Mouse (Mus musculus) midbrain, embryonic 12.5 days (tissue): ENCODE measurements at regions not wholly inside any gene's neighbourhood (a gene's known extent, or its start where the extent isn't known, plus 50 kb on each side); places are given as distances from the start of the nearest gene placed in this dataset.

Source experiments
- ATAC-seq: fragments of 200-750 bp; cut with Nextera tagmentation; 2 replicates; pipeline ENCODE4 v1.8.0; 2017; ENCODE audit warnings: low read depth, moderate TSS enrichment, moderate library complexity; ENCODE audit not compliant: low FRiP score
- H3K27ac ChIP-seq: fragments of 300-500 bp; sonication (generic); replicated peaks from 2 replicates; pipeline ENCODE4 v1.5.1; 2016; ENCODE audit warnings: mild to moderate bottlenecking
- H3K27me3 ChIP-seq: fragments of 300-500 bp; sonication (generic); 2 replicates; pipeline ENCODE4 v1.6.1; 2016; ENCODE audit warnings: mild to moderate bottlenecking
- H3K36me3 ChIP-seq: fragments of 300-500 bp; sonication (generic); 2 replicates; pipeline ENCODE4 v1.6.1; 2016
- H3K4me1 ChIP-seq: fragments of 300-500 bp; sonication (generic); 2 replicates; pipeline ENCODE4 v1.6.1; 2016
- H3K4me2 ChIP-seq: fragments of 300-500 bp; sonication (generic); replicated peaks from 2 replicates; pipeline ENCODE4 v1.6.1; 2016; ENCODE audit warnings: mild to moderate bottlenecking, moderate library complexity
- H3K4me3 ChIP-seq: fragments of 300-500 bp; sonication (generic); 2 replicates; pipeline ENCODE4 v1.5.1; 2016; ENCODE audit warnings: mild to moderate bottlenecking
- H3K9ac ChIP-seq: fragments of 300-500 bp; sonication (generic); replicated peaks from 2 replicates; pipeline ENCODE4 v1.6.1; 2016; ENCODE audit warnings: mild to moderate bottlenecking, moderate library complexity
- H3K9me3 ChIP-seq: fragments of 300-500 bp; sonication (generic); 2 replicates; pipeline ENCODE4 v1.6.1; 2016; ENCODE audit warnings: mild to moderate bottlenecking
- whole genome bisulfite sequencing: fragments of 180-500 bp; shearing (Covaris S2); methylation state at CpG from one replicate; pipeline ENCODE4 v1.1.7; 2016; 5-methylcytosine and 5-hydroxymethylcytosine counted together

DNA sequence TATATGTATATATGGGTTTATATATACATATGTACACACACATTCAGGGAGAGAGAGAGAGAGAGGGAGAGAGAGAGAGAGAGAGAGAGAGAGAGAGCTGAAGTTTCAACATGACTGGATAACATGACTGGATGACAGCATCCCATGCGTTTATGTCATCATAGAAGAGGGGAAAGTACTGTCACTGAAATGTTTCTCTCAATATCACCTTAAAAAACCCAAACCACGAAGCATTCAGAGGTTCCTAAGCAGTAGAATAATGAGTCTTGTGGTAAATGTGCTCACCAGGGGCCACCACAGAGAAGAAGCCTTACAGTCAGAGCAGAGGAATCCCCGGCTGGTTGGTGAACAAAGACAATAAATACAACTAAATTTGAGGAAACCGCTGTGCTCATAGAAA lies 342.9 kb upstream of the Adamts16 start:
- H3K27ac ChIP-seq, result no peak overlapping the region
- no peaks in the 10 kb centered on the region for H3K9me3 ChIP-seq
- WGBS, result 87% methylated on average over 4 of the region's 4 CpGs
- no peak for ATAC-seq
- no peak overlapping the region for H3K4me3 ChIP-seq
- no peak overlapping the region for H3K9ac ChIP-seq
- no peaks in the 10 kb centered on the region for H3K4me1 ChIP-seq
- H3K36me3 ChIP-seq, result no peaks in the 10 kb centered on the region
- H3K4me2 ChIP-seq, result no peak overlapping the region
- H3K27me3 ChIP-seq, result no peaks in the 10 kb centered on the region

DNA sequence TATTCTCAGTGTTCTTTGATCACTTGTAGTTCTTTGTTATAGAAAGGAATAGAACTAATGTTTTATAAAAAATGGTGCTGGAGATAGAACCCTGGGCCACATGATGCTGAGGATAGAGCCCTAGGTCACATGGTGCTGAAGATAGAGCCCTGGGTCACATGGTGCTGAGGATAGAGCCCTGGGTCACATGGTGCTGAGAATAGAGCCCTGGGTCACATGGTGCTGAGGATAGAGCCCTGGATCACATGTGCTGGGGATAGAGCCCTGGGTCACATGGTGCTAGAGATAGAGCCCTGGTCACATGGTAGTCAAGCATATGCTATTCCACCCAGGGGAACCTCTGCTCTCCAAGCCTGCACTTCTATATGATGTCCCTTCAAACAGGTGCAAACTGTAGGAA lies 337.5 kb upstream of the Adamts16 start:
- Histone ChIP-seq H3K9ac (no peak overlapping the region), H3K36me3 (no peaks in the 10 kb centered on the region), H3K4me1 (no peaks in the 10 kb centered on the region), H3K4me2 (no peak overlapping the region), H3K9me3 (no peaks in the 10 kb centered on the region), H3K4me3 (no peak overlapping the region), H3K27ac (no peak overlapping the region), H3K27me3 (no peaks in the 10 kb centered on the region)
- ATAC-seq, result no peak

DNA sequence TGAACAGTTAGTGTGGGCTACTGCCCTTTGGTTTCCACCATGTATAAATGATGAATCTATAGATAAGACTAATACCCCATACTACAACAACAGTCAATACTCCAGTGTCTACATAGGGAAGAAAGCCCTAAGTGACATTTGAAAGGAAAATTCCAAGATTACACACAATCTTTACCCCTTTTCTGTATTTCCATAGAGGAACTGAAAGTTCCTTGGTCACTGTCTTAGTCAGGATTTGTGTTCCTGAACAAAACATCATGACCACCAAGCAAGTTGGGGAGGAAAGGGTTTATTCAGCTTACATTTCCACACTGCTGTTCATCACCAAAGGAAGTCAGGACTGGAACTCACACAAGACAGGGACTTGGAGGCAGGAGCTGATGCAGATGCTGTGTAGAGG lies 332.7 kb upstream of the Adamts16 start:
- H3K36me3 ChIP-seq, result no peaks in the 10 kb centered on the region
- no peak overlapping the region for H3K9ac ChIP-seq
- no peak overlapping the region for H3K27ac ChIP-seq
- H3K9me3 ChIP-seq, result no peaks in the 10 kb centered on the region
- no peaks in the 10 kb centered on the region for H3K27me3 ChIP-seq
- ATAC-seq, result no peak
- no peaks in the 10 kb centered on the region for H3K4me1 ChIP-seq
- no peak overlapping the region for H3K4me2 ChIP-seq
- no peak overlapping the region for H3K4me3 ChIP-seq

DNA sequence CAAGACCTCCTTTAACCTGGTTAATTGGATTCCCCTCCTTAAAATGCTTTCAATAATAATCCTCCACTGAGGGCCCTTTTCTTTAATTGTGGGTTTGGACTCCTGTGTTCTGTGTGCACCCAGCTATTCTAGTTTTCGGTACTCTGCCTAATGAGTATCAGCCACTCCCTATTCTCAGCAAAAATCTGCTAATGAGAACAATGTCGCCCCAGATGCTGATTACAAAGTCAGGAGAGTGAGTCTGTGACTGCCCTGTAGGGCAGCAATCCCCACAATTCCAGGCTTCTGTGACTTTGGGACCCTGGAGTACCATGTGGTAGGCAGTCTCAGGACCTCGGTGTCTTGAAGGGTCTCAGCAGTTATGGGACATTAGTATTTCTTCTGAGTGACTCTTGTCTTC lies 324.6 kb upstream of the Adamts16 start:
- Histone ChIP-seq H3K36me3 (no peaks in the 10 kb centered on the region), H3K9ac (no peak overlapping the region), H3K4me3 (no peak overlapping the region), H3K27ac (peak overlapping the region; percentile 56), H3K9me3 (no peaks in the 10 kb centered on the region), H3K27me3 (peaks cover 20% of the 10 kb centered on the region), H3K4me2 (no peak overlapping the region), H3K4me1 (peaks cover 19% of the 10 kb centered on the region)
- WGBS, result 36% methylated on average over 3 of the region's 3 CpGs
- ATAC-seq, result peak; percentile 32; the same call in 1 of the 2 replicates

DNA sequence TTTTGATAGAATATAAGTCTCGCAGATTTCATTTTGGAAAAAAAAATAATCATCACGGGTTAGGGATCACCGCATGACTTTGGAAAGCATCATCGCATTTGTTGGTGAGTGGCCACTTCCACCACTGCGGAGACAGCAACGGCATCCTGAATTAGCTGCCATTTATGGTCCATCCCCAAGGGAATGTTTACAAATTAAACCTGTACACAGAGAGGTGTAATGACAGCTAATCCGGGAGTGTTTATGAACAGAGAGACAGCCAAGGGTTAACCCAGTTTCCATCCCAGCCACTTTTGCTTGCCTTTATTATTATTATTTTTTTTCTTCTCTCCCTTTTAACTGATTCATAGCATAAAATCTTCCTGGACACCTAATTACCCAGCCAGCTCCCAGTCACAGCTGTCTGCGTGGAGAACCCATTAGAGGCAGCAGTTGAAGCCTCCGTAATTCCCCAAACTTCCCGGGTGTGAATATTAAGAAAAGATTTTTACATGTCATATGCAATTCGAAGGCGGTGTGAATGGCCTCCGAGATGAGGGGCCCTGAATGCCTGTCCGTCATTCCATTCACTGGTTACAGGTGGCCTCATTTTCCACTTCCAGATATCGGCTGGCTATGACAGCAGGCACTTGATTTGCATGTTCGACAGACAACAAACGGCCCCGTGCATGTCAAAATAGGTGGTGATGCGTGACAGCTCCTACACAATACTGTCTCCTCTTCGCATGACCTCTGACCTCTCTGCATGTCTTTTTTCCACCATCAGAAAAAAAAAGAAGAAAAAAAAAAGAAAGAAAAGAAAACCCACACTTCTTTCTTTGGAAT lies 323.7 kb upstream of the Adamts16 start:
- Histone ChIP-seq H3K27ac (no peak overlapping the region; the same call in 1 of the 2 replicates), H3K36me3 (no peaks in the 10 kb centered on the region), H3K4me2 (no peak overlapping the region; the same call in 1 of the 2 replicates), H3K4me1 (peaks cover 19% of the 10 kb centered on the region), H3K9ac (no peak overlapping the region), H3K27me3 (peaks cover 26% of the 10 kb centered on the region), H3K4me3 (no peak overlapping the region), H3K9me3 (no peaks in the 10 kb centered on the region)
- 36% methylated on average over 20 of the region's 20 CpGs for WGBS
- ATAC-seq, result peak; percentile 85

DNA sequence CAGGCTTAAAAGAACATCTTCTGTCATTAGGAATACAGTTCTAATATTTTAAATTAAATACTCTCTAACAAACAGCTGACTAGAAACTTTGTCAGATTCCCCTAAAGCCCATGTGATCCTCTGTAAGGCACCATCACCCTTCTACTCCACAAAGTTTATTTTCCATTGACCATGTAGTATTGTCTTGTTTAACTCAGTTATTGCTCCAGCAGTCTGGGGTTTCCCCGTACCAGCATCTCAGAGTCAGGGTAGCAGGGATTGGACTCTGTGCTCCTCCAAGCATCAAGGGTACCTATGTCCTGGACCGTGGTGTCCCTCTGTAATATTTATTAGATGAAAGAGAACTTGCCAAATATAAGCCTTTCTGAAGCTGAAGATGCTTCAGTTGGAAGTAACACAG lies 322.4 kb upstream of the Adamts16 start:
- Histone ChIP-seq H3K9ac (no peak overlapping the region), H3K4me2 (no peak overlapping the region), H3K27ac (no peak overlapping the region), H3K36me3 (no peaks in the 10 kb centered on the region), H3K4me1 (peaks cover 27% of the 10 kb centered on the region), H3K27me3 (peaks cover 31% of the 10 kb centered on the region), H3K9me3 (no peaks in the 10 kb centered on the region), H3K4me3 (no peak overlapping the region)
- WGBS, result 93% methylated on average over 2 of the region's 2 CpGs
- ATAC-seq, result no peak

DNA sequence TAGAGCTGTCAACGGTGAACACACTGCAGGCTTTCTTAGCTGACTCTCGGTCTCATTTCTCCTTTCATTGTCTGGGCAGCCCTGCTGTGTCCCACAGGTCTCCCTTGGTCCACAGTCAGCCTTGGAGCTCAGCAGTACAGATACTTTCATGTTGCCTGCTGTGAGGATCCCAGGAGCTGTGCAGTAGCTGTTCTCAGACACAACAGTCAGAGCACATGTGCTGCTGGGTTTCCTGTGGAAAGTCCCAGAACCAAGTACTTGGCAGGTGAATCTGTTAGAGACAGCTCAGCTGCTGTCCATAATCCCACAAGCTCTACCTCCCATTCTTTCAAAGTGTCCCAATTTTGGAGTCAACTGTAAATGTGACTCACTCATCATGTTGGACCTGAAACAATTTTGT lies 321.3 kb upstream of the Adamts16 start:
- ATAC-seq, result no peak
- H3K4me3 ChIP-seq, result no peak overlapping the region
- H3K36me3 ChIP-seq, result no peaks in the 10 kb centered on the region
- H3K4me2 ChIP-seq, result no peak overlapping the region
- H3K4me1 ChIP-seq, result peaks cover 38% of the 10 kb centered on the region
- no peak overlapping the region for H3K27ac ChIP-seq
- H3K9me3 ChIP-seq, result no peaks in the 10 kb centered on the region
- peaks cover 31% of the 10 kb centered on the region for H3K27me3 ChIP-seq
- 60% methylated on average over 2 of the region's 2 CpGs for WGBS
- H3K9ac ChIP-seq, result no peak overlapping the region

DNA sequence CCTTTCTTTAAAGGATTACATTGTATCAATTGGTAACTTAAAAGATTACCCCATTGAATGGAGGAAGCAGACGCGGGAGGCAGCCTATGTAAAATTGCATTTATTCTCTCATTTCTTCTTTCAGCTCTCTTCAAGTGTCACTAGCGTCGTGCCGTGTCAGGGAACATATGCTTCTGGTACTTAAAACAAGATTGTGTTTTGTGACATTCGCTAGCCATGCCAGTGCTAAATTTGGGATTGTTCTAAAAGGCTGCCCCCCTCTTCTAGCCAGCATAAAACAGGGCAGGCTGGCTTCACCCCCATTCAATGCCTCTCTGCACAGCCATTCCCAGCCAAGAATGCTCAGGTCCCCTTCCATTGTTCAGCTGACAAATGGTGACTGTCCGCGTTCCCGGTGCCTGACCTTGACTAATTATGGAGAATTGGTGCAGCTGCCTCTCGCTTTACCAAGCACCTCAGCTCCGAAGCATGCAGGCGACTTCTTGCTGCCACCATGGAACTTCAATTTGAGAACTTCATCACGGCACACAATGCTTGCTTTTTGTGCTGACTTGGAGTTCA lies 316.8 kb upstream of the Adamts16 start:
- 8% methylated on average over 13 of the region's 13 CpGs for WGBS
- peaks cover 32% of the 10 kb centered on the region for H3K4me1 ChIP-seq
- peak overlapping the region; percentile 70; the same call in 1 of the 2 replicates for H3K27ac ChIP-seq
- no peaks in the 10 kb centered on the region for H3K9me3 ChIP-seq
- 0 out of 2 replicates have a peak overlapping the region, but pooled peaks have one; percentile 6 for H3K9ac ChIP-seq
- peak overlapping the region; percentile 45 for H3K4me2 ChIP-seq
- peak; percentile 96 for ATAC-seq
- no peaks in the 10 kb centered on the region for H3K36me3 ChIP-seq
- 0 out of 2 replicates have a peak overlapping the region, but pooled peaks have one; percentile 7 for H3K4me3 ChIP-seq
- peaks cover 54% of the 10 kb centered on the region for H3K27me3 ChIP-seq

DNA sequence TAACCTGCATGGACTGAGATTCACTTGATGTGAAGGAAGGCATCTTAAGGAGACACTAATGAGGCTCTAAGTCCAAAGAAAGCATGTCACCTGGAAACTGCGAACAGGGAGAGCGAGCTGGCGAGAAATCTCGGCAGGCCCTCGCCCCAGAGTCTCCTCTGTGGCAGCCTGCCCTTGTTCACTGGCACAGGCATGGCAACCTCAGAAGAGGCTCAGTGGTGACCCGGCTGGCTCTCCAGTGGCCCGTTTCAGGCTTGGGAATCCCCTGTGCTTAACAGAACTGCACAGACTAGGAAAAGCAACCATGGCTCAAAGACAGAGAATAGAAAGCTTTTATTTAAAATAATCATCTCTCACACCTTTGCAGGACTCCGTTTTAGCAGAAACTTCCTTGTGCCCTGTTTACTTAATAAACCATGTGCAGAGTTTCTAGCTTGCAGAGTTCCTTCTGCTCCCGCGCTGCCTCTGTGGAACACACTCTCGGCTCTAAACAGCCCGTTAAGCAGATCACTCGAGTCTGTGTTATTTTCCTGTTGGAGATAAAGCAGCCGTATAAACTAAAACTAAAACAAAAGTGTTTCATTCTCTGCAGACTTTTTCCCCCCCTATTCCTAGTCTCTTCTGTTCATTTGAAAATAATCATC lies 316.2 kb upstream of the Adamts16 start:
- Histone ChIP-seq H3K4me1 (peaks cover 32% of the 10 kb centered on the region), H3K27ac (peak overlapping the region; percentile 70), H3K27me3 (peaks cover 51% of the 10 kb centered on the region)

DNA sequence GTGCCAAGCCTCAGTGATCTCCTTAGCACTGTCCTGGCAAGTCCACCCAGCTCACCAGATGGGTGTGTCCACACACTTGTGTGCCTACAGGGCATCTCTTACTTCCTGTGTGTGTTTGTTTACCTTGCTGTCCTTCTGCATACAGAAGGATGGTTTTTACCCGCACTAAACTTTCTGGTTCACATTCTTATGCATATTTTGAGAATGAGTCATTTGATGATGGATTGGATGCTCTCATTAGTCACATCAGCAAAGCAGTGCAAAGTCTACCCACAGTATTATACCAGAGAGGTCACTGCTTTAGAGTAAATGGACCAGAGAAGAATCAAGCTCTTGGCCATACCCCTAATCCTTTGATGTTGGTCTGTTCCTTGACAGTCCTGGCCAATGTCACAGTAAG lies 308.5 kb upstream of the Adamts16 start:
- H3K4me1 ChIP-seq, result peaks cover 17% of the 10 kb centered on the region
- H3K4me3 ChIP-seq, result no peak overlapping the region
- no peaks in the 10 kb centered on the region for H3K36me3 ChIP-seq
- no peak overlapping the region for H3K27ac ChIP-seq
- 75% methylated on average over 1 of the region's 1 CpGs for WGBS
- no peaks in the 10 kb centered on the region for H3K9me3 ChIP-seq
- no peak overlapping the region for H3K9ac ChIP-seq
- ATAC-seq, result no peak
- no peak overlapping the region for H3K4me2 ChIP-seq
- H3K27me3 ChIP-seq, result peaks cover 52% of the 10 kb centered on the region

More for the DNA sequence above, 316.2 kb upstream of the Adamts16 start:
- H3K4me3 ChIP-seq, result 0 out of 2 replicates have a peak overlapping the region, but pooled peaks have one; percentile 7
- peak overlapping the region; percentile 45 for H3K4me2 ChIP-seq
- no peaks in the 10 kb centered on the region for H3K36me3 ChIP-seq
- WGBS, result 26% methylated on average over 14 of the region's 14 CpGs
- peak; percentile 10; the same call in 1 of the 2 replicates for ATAC-seq
- H3K9ac ChIP-seq, result no peak overlapping the region
- no peaks in the 10 kb centered on the region for H3K9me3 ChIP-seq

DNA sequence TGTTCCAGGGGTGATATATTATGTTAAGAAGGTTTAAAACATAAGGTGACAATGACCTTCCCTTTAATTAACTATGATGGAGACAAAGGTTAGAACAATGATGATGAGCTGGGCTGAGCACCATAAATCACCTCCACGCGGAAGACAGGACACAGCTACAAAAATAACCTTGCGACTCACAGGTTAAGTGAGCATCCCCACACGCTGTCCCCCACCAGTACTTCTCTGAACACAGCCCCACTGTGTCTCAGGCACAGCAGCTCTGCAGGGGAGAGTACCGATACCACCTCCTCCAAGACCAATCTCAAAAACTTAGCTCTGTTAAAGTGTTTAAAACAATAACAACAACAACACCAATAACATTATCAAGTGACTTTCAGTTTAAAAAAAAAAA lies 307.7 kb upstream of the Adamts16 start:
- no peak for ATAC-seq
- no peak overlapping the region for H3K9ac ChIP-seq
- H3K27me3 ChIP-seq, result peaks cover 48% of the 10 kb centered on the region

More for the DNA sequence above, 307.7 kb upstream of the Adamts16 start:
- H3K27ac ChIP-seq, result no peak overlapping the region
- H3K9me3 ChIP-seq, result no peaks in the 10 kb centered on the region
- H3K4me1 ChIP-seq, result peaks cover 14% of the 10 kb centered on the region
- H3K4me2 ChIP-seq, result no peak overlapping the region
- H3K36me3 ChIP-seq, result no peaks in the 10 kb centered on the region
- no peak overlapping the region for H3K4me3 ChIP-seq
- WGBS, result 56% methylated on average over 5 of the region's 5 CpGs
